Mouse (Mus musculus) hindbrain, embryonic 14.5 days (tissue): Measurements from ENCODE around the gene Col26a1. TPM values are rescaled to one million over a fixed set of nuclear protein-coding genes. Genes with fewer than 3 reads are reported as not detected.

Experiments
- ATAC-seq: fragments of 200-750 bp; cut with Nextera tagmentation; 2 replicates; pipeline ENCODE4 v1.8.0; 2017; ENCODE audit warnings: moderate number of reproducible peaks, mild to moderate bottlenecking, moderate TSS enrichment, moderate library complexity; ENCODE audit not compliant: low FRiP score
- DNase-seq: peaks from one replicate; pipeline ENCODE4 v3.0.0-alpha.2; 2015; ENCODE audit warnings: low spot score
- H3K27ac ChIP-seq: fragments of 300-500 bp; sonication (generic); 2 replicates; pipeline ENCODE4 v1.5.1; 2014; ENCODE audit warnings: mild to moderate bottlenecking, moderate library complexity
- H3K27me3 ChIP-seq: fragments of 300-500 bp; sonication (generic); 2 replicates; pipeline ENCODE4 v1.6.1; 2014; ENCODE audit warnings: mild to moderate bottlenecking, low read length, mixed read lengths; ENCODE audit not compliant: control insufficient read depth, insufficient read depth
- H3K36me3 ChIP-seq: fragments of 300-500 bp; sonication (generic); replicated peaks from 2 replicates; pipeline ENCODE4 v1.6.1; 2014; ENCODE audit not compliant: control insufficient read depth, insufficient read depth
- H3K4me1 ChIP-seq: fragments of 300-500 bp; sonication (generic); replicated peaks from 2 replicates; pipeline ENCODE4 v1.6.1; 2014; ENCODE audit warnings: antibody characterized with exemption, low read length, mixed read lengths; ENCODE audit not compliant: control insufficient read depth, insufficient read depth
- H3K4me2 ChIP-seq: fragments of 300-500 bp; sonication (generic); replicated peaks from 2 replicates; pipeline ENCODE4 v1.6.1; 2014; ENCODE audit warnings: mild to moderate bottlenecking, moderate library complexity
- H3K4me3 ChIP-seq: fragments of 300-500 bp; sonication (generic); replicated peaks from 2 replicates; pipeline ENCODE4 v1.5.1; 2014; ENCODE audit warnings: mild to moderate bottlenecking, low read length
- H3K9ac ChIP-seq: fragments of 300-500 bp; sonication (generic); 2 replicates; pipeline ENCODE4 v1.6.1; 2014
- H3K9me3 ChIP-seq: fragments of 300-500 bp; sonication (generic); 2 replicates; pipeline ENCODE4 v1.6.1; 2016; ENCODE audit warnings: low read length; ENCODE audit not compliant: control insufficient read depth
- WGBS: fragments of 180-500 bp; shearing (Covaris S2); extraction: QIAGEN DNeasy Blood & Tissue Kit; methylation state at CpG from one replicate; pipeline ENCODE4 v1.1.7; 2014; 5-methylcytosine and 5-hydroxymethylcytosine counted together
- polyA plus RNA-seq: library from polyadenylated mRNA; unstranded; fragments of >200 nt; fragmentation: Nextera tagmentation; extraction: Ambion mirVana; gene quantifications from 2 replicates; pipeline ENCODE4 v1.2.1, GENCODE M21; 2014

Gene Col26a1
- polyA plus RNA-seq, 1 experiment from 2014 or later = 27.5 TPM

DNA sequence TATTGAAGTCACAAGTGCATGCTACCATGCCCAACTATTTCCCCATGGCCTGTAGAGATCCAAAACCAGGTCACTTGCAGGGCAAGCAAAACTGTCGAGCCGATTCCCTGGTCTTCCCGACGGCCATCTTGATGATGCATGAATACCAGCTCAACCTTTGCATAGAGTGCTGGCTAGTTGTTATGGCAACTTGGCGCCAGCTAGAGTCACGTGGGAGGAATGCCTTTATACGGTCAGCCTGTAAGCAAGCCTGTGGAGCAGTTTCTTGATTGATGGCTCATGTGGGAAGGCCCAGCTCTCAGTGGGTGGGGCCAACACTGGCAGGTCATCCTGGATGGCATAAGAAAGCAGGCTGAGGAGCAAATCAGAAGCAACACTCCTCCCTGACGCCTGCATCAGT lies 61.0 kb downstream of the Col26a1 start:
- Histone ChIP-seq H3K9ac (no peak overlapping the region), H3K27me3 (no peaks in the 10 kb centered on the region), H3K9me3 (no peaks in the 10 kb centered on the region), H3K36me3 (no peaks in the 10 kb centered on the region), H3K4me2 (no peak overlapping the region), H3K4me3 (no peak overlapping the region), H3K4me1 (no peaks in the 10 kb centered on the region), H3K27ac (no peak overlapping the region)
- DNase-seq = no peak
- WGBS = 78% methylated on average over 8 of the region's 8 CpGs
- no peak for ATAC-seq

GRCm38 (mm10) chr5:136820911-136821310 lies 62.1 kb downstream of the Col26a1 start:
- no peak overlapping the region for H3K9ac ChIP-seq
- no peak for DNase-seq
- no peak overlapping the region for H3K4me3 ChIP-seq
- H3K4me2 ChIP-seq = no peak overlapping the region
- H3K27me3 ChIP-seq = no peaks in the 10 kb centered on the region
- 87% methylated on average over 2 of the region's 2 CpGs for WGBS
- no peaks in the 10 kb centered on the region for H3K9me3 ChIP-seq
- no peaks in the 10 kb centered on the region for H3K36me3 ChIP-seq
- H3K4me1 ChIP-seq = no peaks in the 10 kb centered on the region
- no peak for ATAC-seq
- H3K27ac ChIP-seq = no peak overlapping the region

DNA sequence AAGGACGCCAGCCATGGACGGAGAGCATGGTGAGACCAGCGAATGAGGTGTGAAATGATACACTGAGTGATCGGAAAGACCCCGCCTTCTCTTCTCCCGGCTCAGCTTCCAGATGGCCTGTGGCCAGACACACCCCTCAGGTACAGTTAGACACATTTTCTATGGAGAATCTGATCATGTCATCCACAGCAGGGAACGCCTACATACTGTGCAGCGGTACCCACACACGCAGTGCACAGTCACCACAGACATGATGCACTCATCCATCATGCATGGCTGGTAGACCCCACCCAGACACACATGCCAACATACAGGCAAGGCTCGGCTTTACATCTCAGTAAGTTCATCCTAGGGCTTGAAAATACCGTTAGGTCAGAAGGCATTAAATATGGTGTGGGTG lies 63.3 kb downstream of the Col26a1 start:
- Histone ChIP-seq H3K27me3 (no peaks in the 10 kb centered on the region), H3K9ac (no peak overlapping the region), H3K36me3 (no peaks in the 10 kb centered on the region), H3K4me3 (no peak overlapping the region), H3K27ac (no peak overlapping the region), H3K4me1 (no peaks in the 10 kb centered on the region), H3K4me2 (no peak overlapping the region), H3K9me3 (0 out of 2 replicates have a peak, but pooled peaks cover 6% of the 10 kb centered on the region)
- WGBS = 83% methylated on average over 11 of the region's 11 CpGs
- ATAC-seq (no peak), DNase-seq (no peak)

DNA sequence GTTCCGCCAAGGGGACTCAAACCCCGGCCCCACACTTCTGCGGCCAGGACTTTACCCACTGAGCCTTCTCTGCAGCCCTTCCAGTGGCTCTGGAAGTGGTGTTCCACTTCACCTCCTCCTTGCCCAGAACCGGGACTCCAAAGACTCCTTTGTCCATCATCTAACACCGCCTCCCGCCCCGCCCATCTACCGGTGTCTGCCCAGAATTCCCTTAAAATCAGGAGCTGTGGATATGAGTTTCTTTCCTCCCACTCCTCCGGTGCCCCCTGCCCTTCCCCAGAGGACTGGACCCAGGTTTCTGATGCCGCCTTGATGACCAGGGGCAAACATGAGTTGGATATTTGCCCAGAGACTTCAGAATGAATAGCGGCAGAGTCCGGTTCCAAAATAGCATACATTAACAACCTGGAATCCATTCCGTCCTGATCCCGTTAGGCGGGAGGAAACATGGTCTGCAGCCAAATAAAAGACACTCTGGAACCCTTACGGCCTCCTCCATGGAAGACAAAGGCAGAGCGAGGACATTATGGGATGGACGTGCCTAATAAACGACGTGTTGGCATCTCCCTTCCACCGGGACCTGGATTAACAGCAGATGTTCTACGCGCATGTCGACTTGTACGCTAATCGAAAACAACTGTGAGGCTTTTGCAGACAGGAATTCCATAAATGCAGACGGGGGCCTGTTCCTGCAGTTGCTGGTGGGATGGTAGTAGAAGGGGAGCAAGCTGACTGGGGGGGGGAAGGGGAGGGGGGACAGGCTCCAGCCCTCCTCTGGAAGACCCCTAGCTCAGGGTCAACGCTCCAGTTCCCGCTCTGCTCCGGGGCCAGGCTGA lies 72.3 kb downstream of the Col26a1 start:
- 0 out of 2 replicates have a peak, but pooled peaks cover 6% of the 10 kb centered on the region for H3K9me3 ChIP-seq
- no peak for ATAC-seq
- no peaks in the 10 kb centered on the region for H3K27me3 ChIP-seq
- no peak overlapping the region for H3K27ac ChIP-seq
- no peak overlapping the region; the same call in 1 of the 2 replicates for H3K4me2 ChIP-seq
- no peaks in the 10 kb centered on the region for H3K36me3 ChIP-seq
- WGBS = 63% methylated on average over 30 of the region's 30 CpGs
- H3K9ac ChIP-seq = no peak overlapping the region
- no peaks in the 10 kb centered on the region for H3K4me1 ChIP-seq
- no peak for DNase-seq
- H3K4me3 ChIP-seq = no peak overlapping the region

DNA sequence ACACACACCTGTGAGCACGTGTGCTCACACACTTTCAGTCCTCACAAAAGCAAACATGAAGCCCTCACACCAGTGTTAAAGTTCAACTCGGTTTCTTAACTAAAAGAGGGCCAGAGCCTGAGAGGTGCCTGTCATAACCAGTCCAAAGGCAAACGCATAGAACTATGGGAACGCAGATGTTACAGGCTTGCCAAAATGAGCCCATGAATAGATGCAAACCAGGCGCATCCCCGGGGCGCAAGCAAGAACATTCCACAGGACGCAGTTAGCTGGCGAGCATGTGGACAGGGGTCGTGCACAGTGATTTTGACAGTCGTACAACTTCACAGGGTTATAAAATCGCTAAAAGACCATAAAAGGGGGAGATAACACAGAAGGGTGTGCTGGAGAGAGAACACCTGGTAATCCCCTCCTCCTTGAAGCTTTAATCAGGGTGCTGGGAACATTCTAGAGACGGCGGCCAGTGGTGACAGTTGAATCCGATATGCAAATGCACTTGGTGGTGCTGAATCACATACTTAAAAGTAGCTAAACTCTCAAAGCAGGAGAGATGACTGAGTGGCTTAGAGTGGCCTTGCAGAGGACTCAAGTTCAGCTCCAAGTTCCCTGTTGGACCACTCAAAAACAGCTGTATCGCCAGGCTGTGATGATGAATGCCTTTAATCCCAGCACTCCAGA lies 76.5 kb downstream of the Col26a1 start:
- H3K27ac ChIP-seq = no peak overlapping the region
- ATAC-seq (no peak), DNase-seq (no peak)
- 80% methylated on average over 16 of the region's 16 CpGs for WGBS
- H3K4me3 ChIP-seq = no peak overlapping the region
- H3K36me3 ChIP-seq = no peaks in the 10 kb centered on the region
- no peak overlapping the region for H3K9ac ChIP-seq
- peaks cover 13% of the 10 kb centered on the region for H3K4me1 ChIP-seq
- H3K4me2 ChIP-seq = no peak overlapping the region
- no peaks in the 10 kb centered on the region for H3K27me3 ChIP-seq
- H3K9me3 ChIP-seq = no peaks in the 10 kb centered on the region

GRCm38 (mm10) chr5:136805019-136805418 lies 78.0 kb downstream of the Col26a1 start:
- DNase-seq (no peak), ATAC-seq (no peak)
- no peak overlapping the region for H3K27ac ChIP-seq
- no peak overlapping the region for H3K9ac ChIP-seq
- H3K9me3 ChIP-seq = no peaks in the 10 kb centered on the region
- H3K36me3 ChIP-seq = no peaks in the 10 kb centered on the region
- H3K4me2 ChIP-seq = no peak overlapping the region
- WGBS = 81% methylated on average over 6 of the region's 6 CpGs
- no peaks in the 10 kb centered on the region for H3K27me3 ChIP-seq
- H3K4me3 ChIP-seq = no peak overlapping the region
- peaks cover 13% of the 10 kb centered on the region for H3K4me1 ChIP-seq

DNA sequence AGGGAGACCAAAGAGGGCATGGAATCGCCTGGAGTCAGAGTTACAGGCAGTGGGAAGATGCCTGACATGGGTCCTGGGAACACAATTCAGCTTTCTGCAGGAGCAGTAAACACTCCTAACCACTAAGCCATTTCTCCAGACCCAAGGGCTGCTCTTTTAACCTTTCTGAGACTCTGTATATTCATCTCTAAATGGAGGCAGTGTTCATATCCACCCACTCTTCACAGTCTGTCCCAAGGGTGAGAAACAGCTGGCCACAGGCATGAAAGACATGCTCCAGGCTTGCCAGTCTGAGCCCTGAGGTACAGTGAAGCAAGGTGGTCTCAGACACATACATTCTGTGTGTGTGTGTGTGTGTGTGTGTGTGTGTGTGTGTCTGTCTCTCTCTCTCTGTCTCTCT lies 78.8 kb downstream of the Col26a1 start:
- no peaks in the 10 kb centered on the region for H3K36me3 ChIP-seq
- no peak for ATAC-seq
- H3K4me2 ChIP-seq = no peak overlapping the region
- 39% methylated on average over 1 of the region's 1 CpGs for WGBS
- H3K27me3 ChIP-seq = no peaks in the 10 kb centered on the region
- DNase-seq = no peak
- 0 out of 2 replicates have a peak overlapping the region, but pooled peaks have one; percentile 14 for H3K27ac ChIP-seq
- H3K4me1 ChIP-seq = peaks cover 13% of the 10 kb centered on the region
- no peak overlapping the region for H3K4me3 ChIP-seq
- no peak overlapping the region for H3K9ac ChIP-seq
- H3K9me3 ChIP-seq = no peaks in the 10 kb centered on the region

GRCm38 (mm10) chr5:136802732-136803131 lies 80.3 kb downstream of the Col26a1 start:
- peak overlapping the region; percentile 38 for H3K4me2 ChIP-seq
- 0 out of 2 replicates have a peak overlapping the region, but pooled peaks have one; percentile 3 for H3K9ac ChIP-seq
- DNase-seq (peak; percentile 59), ATAC-seq (no peak)
- peaks cover 13% of the 10 kb centered on the region for H3K4me1 ChIP-seq
- H3K27me3 ChIP-seq = no peaks in the 10 kb centered on the region
- no peak overlapping the region for H3K4me3 ChIP-seq
- WGBS = 9% methylated on average over 17 of the region's 17 CpGs
- H3K9me3 ChIP-seq = no peaks in the 10 kb centered on the region
- no peak overlapping the region for H3K27ac ChIP-seq
- H3K36me3 ChIP-seq = no peaks in the 10 kb centered on the region

- Histone ChIP-seq H3K27me3 (no peaks in the 10 kb centered on the region), H3K36me3 (no peaks in the 10 kb centered on the region), H3K4me1 (no peaks in the 10 kb centered on the region), H3K4me3 (no peak overlapping the region), H3K4me2 (no peak overlapping the region), H3K27ac (no peak overlapping the region), H3K9me3 (no peaks in the 10 kb centered on the region), H3K9ac (no peak overlapping the region)
- DNase-seq (no peak), ATAC-seq (no peak)
- WGBS = 18% methylated on average over 2 of the region's 2 CpGs
These were observed 86.1 kb downstream of the Col26a1 start for GRCm38 (mm10) chr5:136796917-136797316.
